Mouse (Mus musculus) midbrain, embryonic 12.5 days (tissue): ENCODE data around the gene Tcl1. TPM values are rescaled to one million over a fixed set of nuclear protein-coding genes. Genes with fewer than 3 reads are reported as not detected.
"Not testable (repeated sequence)": the region's sequence is repeated elsewhere in the genome, so short reads cannot be mapped to it uniquely, and the experiment has no call there.

Experiments
- ATAC-seq: fragments of 200-750 bp; cut with Nextera tagmentation; 2 replicates; pipeline ENCODE4 v1.8.0; 2017; ENCODE audit warnings: low read depth, moderate TSS enrichment, moderate library complexity; ENCODE audit not compliant: low FRiP score
- H3K27ac ChIP-seq: fragments of 300-500 bp; sonication (generic); replicated peaks from 2 replicates; pipeline ENCODE4 v1.5.1; 2016; ENCODE audit warnings: mild to moderate bottlenecking
- H3K27me3 ChIP-seq: fragments of 300-500 bp; sonication (generic); 2 replicates; pipeline ENCODE4 v1.6.1; 2016; ENCODE audit warnings: mild to moderate bottlenecking
- H3K36me3 ChIP-seq: fragments of 300-500 bp; sonication (generic); 2 replicates; pipeline ENCODE4 v1.6.1; 2016
- H3K4me1 ChIP-seq: fragments of 300-500 bp; sonication (generic); 2 replicates; pipeline ENCODE4 v1.6.1; 2016
- H3K4me2 ChIP-seq: fragments of 300-500 bp; sonication (generic); replicated peaks from 2 replicates; pipeline ENCODE4 v1.6.1; 2016; ENCODE audit warnings: mild to moderate bottlenecking, moderate library complexity
- H3K4me3 ChIP-seq: fragments of 300-500 bp; sonication (generic); 2 replicates; pipeline ENCODE4 v1.5.1; 2016; ENCODE audit warnings: mild to moderate bottlenecking
- H3K9ac ChIP-seq: fragments of 300-500 bp; sonication (generic); replicated peaks from 2 replicates; pipeline ENCODE4 v1.6.1; 2016; ENCODE audit warnings: mild to moderate bottlenecking, moderate library complexity
- H3K9me3 ChIP-seq: fragments of 300-500 bp; sonication (generic); 2 replicates; pipeline ENCODE4 v1.6.1; 2016; ENCODE audit warnings: mild to moderate bottlenecking
- WGBS: fragments of 180-500 bp; shearing (Covaris S2); methylation state at CpG from one replicate; pipeline ENCODE4 v1.1.7; 2016; 5-methylcytosine and 5-hydroxymethylcytosine counted together
- polyA plus RNA-seq: library from polyadenylated mRNA; unstranded; fragments of >200 nt; fragmentation: Nextera tagmentation; extraction: Ambion mirVana; gene quantifications from 2 replicates; pipeline ENCODE4 v1.2.1, GENCODE M21; 2016

Gene Tcl1
- polyA plus RNA-seq, 1 experiment from 2014 or later: not detected

- Histone ChIP-seq H3K27ac (no peak overlapping the region), H3K4me1 (peaks cover 3% of the 10 kb centered on the region; the same call in 1 of the 2 replicates), H3K27me3 (no peaks in the 10 kb centered on the region), H3K36me3 (no peaks in the 10 kb centered on the region), H3K4me3 (no peak overlapping the region), H3K9me3 (no peaks in the 10 kb centered on the region), H3K4me2 (no peak overlapping the region), H3K9ac (no peak overlapping the region)
- ATAC-seq: no peak
- WGBS: 46% methylated on average over 16 of the region's 16 CpGs
Observed at GRCm38 (mm10) chr12:105224621-105225320, 2.2 kb upstream of the Tcl1 start.

- H3K9me3 ChIP-seq: no peaks in the 10 kb centered on the region
- no peak for ATAC-seq
- 91% methylated on average over 7 of the region's 7 CpGs for WGBS
- H3K27me3 ChIP-seq: no peaks in the 10 kb centered on the region
- H3K36me3 ChIP-seq: no peaks in the 10 kb centered on the region
- H3K9ac ChIP-seq: no peak overlapping the region
- no peaks in the 10 kb centered on the region for H3K4me1 ChIP-seq
- no peak overlapping the region for H3K4me2 ChIP-seq
- H3K27ac ChIP-seq: no peak overlapping the region
- H3K4me3 ChIP-seq: no peak overlapping the region
Observed at GRCm38 (mm10) chr12:105217101-105217760, 5.4 kb downstream of the Tcl1 start.

- no peak overlapping the region for H3K4me2 ChIP-seq
- no peak for ATAC-seq
Observed at GRCm38 (mm10) chr12:105209231-105209630, 13.4 kb downstream of the Tcl1 start.

GRCm38 (mm10) chr12:105208441-105208840, 14.2 kb downstream of the Tcl1 start:
- H3K9ac ChIP-seq: no peak overlapping the region
- H3K27me3 ChIP-seq: no peaks in the 10 kb centered on the region
- no peak for ATAC-seq
- H3K36me3 ChIP-seq: no peaks in the 10 kb centered on the region
- no peak overlapping the region for H3K4me3 ChIP-seq
- WGBS: 93% methylated on average over 1 of the region's 1 CpGs
- no peak overlapping the region for H3K27ac ChIP-seq
- no peaks in the 10 kb centered on the region for H3K4me1 ChIP-seq
- no peaks in the 10 kb centered on the region for H3K9me3 ChIP-seq
- H3K4me2 ChIP-seq: no peak overlapping the region

More at GRCm38 (mm10) chr12:105209231-105209630, 13.4 kb downstream of the Tcl1 start:
- no peak overlapping the region for H3K4me3 ChIP-seq
- H3K9ac ChIP-seq: no peak overlapping the region
- H3K27me3 ChIP-seq: no peaks in the 10 kb centered on the region
- 94% methylated on average over 7 of the region's 7 CpGs for WGBS
- no peaks in the 10 kb centered on the region for H3K36me3 ChIP-seq
- no peaks in the 10 kb centered on the region for H3K9me3 ChIP-seq
- no peaks in the 10 kb centered on the region for H3K4me1 ChIP-seq
- no peak overlapping the region for H3K27ac ChIP-seq

- WGBS: 77% methylated on average over 1 of the region's 1 CpGs
- no peaks in the 10 kb centered on the region for H3K36me3 ChIP-seq
- H3K4me2 ChIP-seq: no peak overlapping the region
- H3K4me1 ChIP-seq: no peaks in the 10 kb centered on the region
- no peak overlapping the region for H3K9ac ChIP-seq
- H3K9me3 ChIP-seq: no peaks in the 10 kb centered on the region
- no peak for ATAC-seq
- no peaks in the 10 kb centered on the region for H3K27me3 ChIP-seq
- no peak overlapping the region for H3K27ac ChIP-seq
- H3K4me3 ChIP-seq: no peak overlapping the region
Observed at GRCm38 (mm10) chr12:105207071-105207470, 15.5 kb downstream of the Tcl1 start.

GRCm38 (mm10) chr12:105201657-105202056, 20.9 kb downstream of the Tcl1 start, which contains the start of gene Tcl1b4:
Gene Tcl1b4, plus strand, starts transcription at chr12:105201957.
- not testable (repeated sequence) for H3K9ac ChIP-seq, H3K4me1 ChIP-seq, H3K36me3 ChIP-seq, H3K9me3 ChIP-seq, ATAC-seq, H3K27me3 ChIP-seq, H3K27ac ChIP-seq, H3K4me3 ChIP-seq, H3K4me2 ChIP-seq
- 97% methylated on average over 1 of the region's 1 CpGs for WGBS

GRCm38 (mm10) chr12:105199684-105200497, 22.7 kb downstream of the Tcl1 start:
- H3K4me3 ChIP-seq, H3K27me3 ChIP-seq, H3K9me3 ChIP-seq, H3K9ac ChIP-seq, H3K4me1 ChIP-seq, H3K4me2 ChIP-seq, H3K36me3 ChIP-seq: not testable (repeated sequence)
- H3K27ac ChIP-seq: peak overlapping the region; percentile 27; the same call in 1 of the 2 replicates
- WGBS: 18% methylated on average over 7 of the region's 7 CpGs
- ATAC-seq: peak; percentile 65

- ATAC-seq, H3K4me2 ChIP-seq: not testable (repeated sequence)
- WGBS: 92% methylated on average over 6 of the region's 6 CpGs
Observed at GRCm38 (mm10) chr12:105190743-105191142, 31.9 kb downstream of the Tcl1 start, which contains the start of gene Tcl1b3. Gene Tcl1b3, plus strand, starts transcription at chr12:105191043.

GRCm38 (mm10) chr12:105188980-105189379, 33.6 kb downstream of the Tcl1 start:
- not testable (repeated sequence) for H3K4me1 ChIP-seq, H3K9me3 ChIP-seq, H3K4me3 ChIP-seq, ATAC-seq, H3K9ac ChIP-seq, H3K4me2 ChIP-seq, H3K27me3 ChIP-seq, H3K36me3 ChIP-seq, H3K27ac ChIP-seq
- WGBS: 48% methylated on average over 2 of the region's 2 CpGs

More at GRCm38 (mm10) chr12:105190743-105191142, 31.9 kb downstream of the Tcl1 start, which contains the start of gene Tcl1b3:
- H3K27me3 ChIP-seq, H3K4me3 ChIP-seq, H3K9ac ChIP-seq, H3K27ac ChIP-seq, H3K36me3 ChIP-seq, H3K9me3 ChIP-seq, H3K4me1 ChIP-seq: not testable (repeated sequence)

- not testable (repeated sequence) for H3K4me3 ChIP-seq, ATAC-seq, H3K9me3 ChIP-seq, H3K27ac ChIP-seq, H3K4me1 ChIP-seq, H3K4me2 ChIP-seq, H3K9ac ChIP-seq, H3K36me3 ChIP-seq, H3K27me3 ChIP-seq
- WGBS: 77% methylated on average over 4 of the region's 4 CpGs
Observed at GRCm38 (mm10) chr12:105181040-105181644, 41.5 kb downstream of the Tcl1 start.

GRCm38 (mm10) chr12:105176044-105176443, 46.5 kb downstream of the Tcl1 start, which contains the start of gene Tcl1b5:
Gene Tcl1b5, plus strand, starts transcription at chr12:105176344.
- WGBS: 69% methylated on average over 3 of the region's 3 CpGs
- H3K9me3 ChIP-seq, H3K4me1 ChIP-seq, H3K27me3 ChIP-seq, H3K27ac ChIP-seq, H3K36me3 ChIP-seq, H3K4me3 ChIP-seq, ATAC-seq, H3K4me2 ChIP-seq, H3K9ac ChIP-seq: not testable (repeated sequence)
